Mouse (Mus musculus) lung, postnatal 0 days (tissue): ENCODE data around the gene Peg3. TPM values are rescaled to one million over a fixed set of nuclear protein-coding genes. Genes with fewer than 3 reads are reported as not detected.
A peak's percentile ranks its signal among the peaks of the same experiment; 100 is the strongest.

Experiments
- ATAC-seq: fragments of 200-750 bp; cut with Nextera tagmentation; 2 replicates; pipeline ENCODE4 v1.8.0; 2017; ENCODE audit warnings: moderate library complexity
- DNase-seq: peaks from one replicate; pipeline ENCODE4 v3.0.0-alpha.2; 2016; ENCODE audit warnings: low spot score
- H3K27ac ChIP-seq: fragments of 300-500 bp; sonication (generic); 2 replicates; pipeline ENCODE4 v1.5.1; 2014; ENCODE audit warnings: antibody characterized with exemption, mild to moderate bottlenecking, low read length, mixed read lengths
- H3K27me3 ChIP-seq: fragments of 300-500 bp; sonication (generic); replicated peaks from 2 replicates; pipeline ENCODE4 v1.6.1; 2014; ENCODE audit warnings: low read length, mixed read lengths; ENCODE audit not compliant: insufficient read depth
- H3K36me3 ChIP-seq: fragments of 300-500 bp; sonication (generic); 2 replicates; pipeline ENCODE4 v1.6.1; 2014; ENCODE audit warnings: low read length, mixed read lengths; ENCODE audit not compliant: insufficient read depth
- H3K4me1 ChIP-seq: fragments of 300-500 bp; sonication (generic); 2 replicates; pipeline ENCODE4 v1.6.1; 2014; ENCODE audit warnings: antibody characterized with exemption, low read depth, low read length, mixed read lengths; ENCODE audit not compliant: insufficient read depth
- H3K4me2 ChIP-seq: fragments of 300-500 bp; sonication (generic); replicated peaks from 2 replicates; pipeline ENCODE4 v1.6.1; 2014; ENCODE audit warnings: low read depth, mild to moderate bottlenecking, low read length, moderate library complexity, mixed read lengths
- H3K4me3 ChIP-seq: fragments of 300-500 bp; sonication (generic); 2 replicates; pipeline ENCODE4 v1.5.1; 2014; ENCODE audit warnings: low read depth, low read length
- H3K9ac ChIP-seq: fragments of 300-500 bp; sonication (generic); replicated peaks from 2 replicates; pipeline ENCODE4 v1.6.1; 2014; ENCODE audit warnings: low read depth, mild to moderate bottlenecking
- H3K9me3 ChIP-seq: fragments of 300-500 bp; sonication (generic); 2 replicates; pipeline ENCODE4 v1.6.1; 2016; ENCODE audit warnings: low read length, mixed read lengths
- CTCF ChIP-seq: IDR thresholded peaks from 2 replicates; pipeline ENCODE4 v1.5.1; 2016; ENCODE audit warnings: antibody characterized with exemption, mild to moderate bottlenecking
- EP300 ChIP-seq: IDR thresholded peaks from 2 replicates; pipeline ENCODE4 v1.6.1; 2016; ENCODE audit warnings: antibody characterized with exemption, mild to moderate bottlenecking, control low read depth
- WGBS: fragments of 180-500 bp; shearing (Covaris S2); extraction: QIAGEN DNeasy Blood & Tissue Kit; methylation state at CpG from one replicate; pipeline ENCODE4 v1.1.7; 2014; 5-methylcytosine and 5-hydroxymethylcytosine counted together
- polyA plus RNA-seq: library from polyadenylated mRNA; unstranded; fragments of >200 nt; fragmentation: Nextera tagmentation; extraction: Ambion mirVana; gene quantifications from 2 replicates; pipeline ENCODE4 v1.2.1, GENCODE M21; 2015

Peg3 gene
- polyA plus RNA-seq, 1 experiment from 2014 or later: 55.1 TPM

- WGBS: 46% methylated on average over 19 of the region's 19 CpGs
- peak overlapping the region; percentile 47 for H3K4me2 ChIP-seq
- no peaks in the 10 kb centered on the region; the same call in 1 of the 2 replicates for H3K4me1 ChIP-seq
- H3K27ac ChIP-seq: peak overlapping the region; percentile 94
- DNase-seq (peak; percentile 97), ATAC-seq (peak; percentile 79)
- H3K36me3 ChIP-seq: no peaks in the 10 kb centered on the region
- 0 out of 2 replicates have a peak, but pooled peaks cover 3% of the 10 kb centered on the region for H3K9me3 ChIP-seq
- TF ChIP-seq CTCF (no peak), EP300 (no peak)
- H3K27me3 ChIP-seq: no peaks in the 10 kb centered on the region
- peak overlapping the region; percentile 63 for H3K4me3 ChIP-seq
- H3K9ac ChIP-seq: no peak overlapping the region; the same call in 1 of the 2 replicates
Observed at GRCm38 (mm10) chr7:6728263-6728931, 1.8 kb downstream of the Peg3 start.

- H3K4me2 ChIP-seq: peak overlapping the region; percentile 45
Observed at GRCm38 (mm10) chr7:6727351-6728121, 2.7 kb downstream of the Peg3 start.

GRCm38 (mm10) chr7:6709396-6709795 is 20.8 kb downstream of the Peg3 start:
- Histone ChIP-seq H3K27ac (no peak overlapping the region), H3K4me1 (no peaks in the 10 kb centered on the region), H3K9me3 (no peaks in the 10 kb centered on the region), H3K4me2 (no peak overlapping the region), H3K36me3 (peaks cover 14% of the 10 kb centered on the region; the same call in 1 of the 2 replicates), H3K4me3 (no peak overlapping the region), H3K27me3 (no peaks in the 10 kb centered on the region), H3K9ac (no peak overlapping the region)
- WGBS: 86% methylated on average over 15 of the region's 15 CpGs
- TF ChIP-seq EP300: no peak
- TF ChIP-seq CTCF: no peak
- DNase-seq (no peak), ATAC-seq (no peak)

More at GRCm38 (mm10) chr7:6727351-6728121, 2.7 kb downstream of the Peg3 start:
- Histone ChIP-seq H3K4me3 (peak overlapping the region; percentile 29; the same call in 1 of the 2 replicates), H3K4me1 (no peaks in the 10 kb centered on the region; the same call in 1 of the 2 replicates), H3K9ac (no peak overlapping the region), H3K27me3 (no peaks in the 10 kb centered on the region), H3K27ac (peak overlapping the region; percentile 94), H3K9me3 (0 out of 2 replicates have a peak, but pooled peaks cover 3% of the 10 kb centered on the region), H3K36me3 (no peaks in the 10 kb centered on the region)
- ATAC-seq (peak; percentile 63), DNase-seq (peak; percentile 97)
- TF ChIP-seq CTCF: peak; percentile 61
- TF ChIP-seq EP300: no peak
- WGBS: 48% methylated on average over 19 of the region's 19 CpGs

GRCm38 (mm10) chr7:6708451-6709180 is 21.6 kb downstream of the Peg3 start:
- Histone ChIP-seq H3K9me3 (no peaks in the 10 kb centered on the region), H3K4me1 (no peaks in the 10 kb centered on the region), H3K36me3 (peaks cover 14% of the 10 kb centered on the region; the same call in 1 of the 2 replicates), H3K27me3 (no peaks in the 10 kb centered on the region), H3K4me2 (no peak overlapping the region), H3K9ac (no peak overlapping the region), H3K4me3 (no peak overlapping the region), H3K27ac (no peak overlapping the region)
- WGBS: 77% methylated on average over 17 of the region's 17 CpGs
- TF ChIP-seq CTCF (no peak), EP300 (no peak)
- DNase-seq (peak; percentile 60), ATAC-seq (peak; percentile 46; the same call in 1 of the 2 replicates)

- no peak overlapping the region for H3K9ac ChIP-seq
- no peaks in the 10 kb centered on the region for H3K27me3 ChIP-seq
- H3K4me2 ChIP-seq: no peak overlapping the region
- ATAC-seq (no peak), DNase-seq (no peak)
- no peaks in the 10 kb centered on the region for H3K9me3 ChIP-seq
- H3K36me3 ChIP-seq: peaks cover 14% of the 10 kb centered on the region; the same call in 1 of the 2 replicates
- H3K27ac ChIP-seq: no peak overlapping the region
- H3K4me3 ChIP-seq: no peak overlapping the region
- H3K4me1 ChIP-seq: no peaks in the 10 kb centered on the region
- WGBS: 88% methylated on average over 23 of the region's 23 CpGs
- TF ChIP-seq CTCF (no peak), EP300 (no peak)
Observed at GRCm38 (mm10) chr7:6707416-6708015, 22.7 kb downstream of the Peg3 start.
